Mouse (Mus musculus) lung, embryonic 14.5 days (tissue): ENCODE results near the gene Stat5b. TPM values are rescaled to one million over a fixed set of nuclear protein-coding genes. Genes with fewer than 3 reads are reported as not detected.

Source experiments
- ATAC-seq: fragments of 200-750 bp; cut with Nextera tagmentation; 2 replicates; pipeline ENCODE4 v1.8.0; 2017; ENCODE audit warnings: mild to moderate bottlenecking, moderate TSS enrichment, moderate library complexity; ENCODE audit not compliant: insufficient read depth
- DNase-seq: peaks from one replicate; pipeline ENCODE4 v3.0.0-alpha.2; 2015
- H3K27ac ChIP-seq: fragments of 300-500 bp; sonication (generic); 2 replicates; pipeline ENCODE4 v1.5.1; 2014; ENCODE audit warnings: low read depth, mild to moderate bottlenecking, moderate library complexity
- H3K27me3 ChIP-seq: fragments of 300-500 bp; sonication (generic); 2 replicates; pipeline ENCODE4 v1.6.1; 2014; ENCODE audit warnings: low read length, control low read depth; ENCODE audit not compliant: insufficient read depth
- H3K36me3 ChIP-seq: fragments of 300-500 bp; sonication (generic); 2 replicates; pipeline ENCODE4 v1.6.1; 2014; ENCODE audit warnings: control low read depth; ENCODE audit not compliant: insufficient read depth
- H3K4me1 ChIP-seq: fragments of 300-500 bp; sonication (generic); 2 replicates; pipeline ENCODE4 v1.6.1; 2014; ENCODE audit warnings: antibody characterized with exemption, control low read depth; ENCODE audit not compliant: insufficient read depth
- H3K4me2 ChIP-seq: fragments of 300-500 bp; sonication (generic); 2 replicates; pipeline ENCODE4 v1.6.1; 2014; ENCODE audit warnings: mild to moderate bottlenecking
- H3K4me3 ChIP-seq: fragments of 300-500 bp; sonication (generic); 2 replicates; pipeline ENCODE4 v1.5.1; 2014; ENCODE audit warnings: low read depth, low read length
- H3K9ac ChIP-seq: fragments of 300-500 bp; sonication (generic); 2 replicates; pipeline ENCODE4 v1.6.1; 2014
- H3K9me3 ChIP-seq: fragments of 300-500 bp; sonication (generic); 2 replicates; pipeline ENCODE4 v1.6.1; 2016; ENCODE audit warnings: low read depth, low read length, control low read depth
- CTCF ChIP-seq: IDR thresholded peaks from 2 replicates; pipeline ENCODE4 v1.5.1; 2016; ENCODE audit warnings: antibody characterized with exemption, low read depth
- WGBS: fragments of 180-500 bp; shearing (Covaris S2); extraction: QIAGEN DNeasy Blood & Tissue Kit; methylation state at CpG from one replicate; pipeline ENCODE4 v1.1.7; 2014; 5-methylcytosine and 5-hydroxymethylcytosine counted together
- polyA plus RNA-seq: library from polyadenylated mRNA; unstranded; fragments of >200 nt; fragmentation: Nextera tagmentation; extraction: Ambion mirVana; gene quantifications from 2 replicates; pipeline ENCODE4 v1.2.1, GENCODE M21; 2014

Stat5b gene
- polyA plus RNA-seq, 1 experiment from 2014 or later = 26.6 TPM

GRCm38 (mm10) chr11:100840866-100841265 lies 9.7 kb downstream of the Stat5b start:
- H3K4me1 ChIP-seq = no peaks in the 10 kb centered on the region
- no peaks in the 10 kb centered on the region for H3K36me3 ChIP-seq
- no peak overlapping the region for H3K4me2 ChIP-seq
- TF ChIP-seq CTCF = no peak
- peaks cover 4% of the 10 kb centered on the region; the same call in 1 of the 2 replicates for H3K9me3 ChIP-seq
- no peak for ATAC-seq
- DNase-seq = peak; percentile 51
- 61% methylated on average over 12 of the region's 12 CpGs for WGBS
- H3K9ac ChIP-seq = no peak overlapping the region
- peak overlapping the region; percentile 12; the same call in 1 of the 2 replicates for H3K27ac ChIP-seq
- no peaks in the 10 kb centered on the region for H3K27me3 ChIP-seq
- no peak overlapping the region for H3K4me3 ChIP-seq

- no peaks in the 10 kb centered on the region for H3K4me1 ChIP-seq
- no peak overlapping the region for H3K4me3 ChIP-seq
- WGBS = 54% methylated on average over 8 of the region's 8 CpGs
- ATAC-seq (no peak), DNase-seq (no peak)
- TF ChIP-seq CTCF = no peak
- no peaks in the 10 kb centered on the region for H3K36me3 ChIP-seq
- peaks cover 4% of the 10 kb centered on the region; the same call in 1 of the 2 replicates for H3K9me3 ChIP-seq
- no peak overlapping the region for H3K4me2 ChIP-seq
- no peak overlapping the region for H3K9ac ChIP-seq
- no peak overlapping the region for H3K27ac ChIP-seq
- H3K27me3 ChIP-seq = no peaks in the 10 kb centered on the region
Measured at GRCm38 (mm10) chr11:100839523-100839922, 11.0 kb downstream of the Stat5b start.

GRCm38 (mm10) chr11:100838894-100839293 lies 11.6 kb downstream of the Stat5b start:
- no peaks in the 10 kb centered on the region for H3K36me3 ChIP-seq
- ATAC-seq = no peak
- H3K27ac ChIP-seq = no peak overlapping the region
- no peak for DNase-seq
- H3K9me3 ChIP-seq = peaks cover 4% of the 10 kb centered on the region; the same call in 1 of the 2 replicates
- no peak overlapping the region for H3K9ac ChIP-seq
- no peaks in the 10 kb centered on the region for H3K4me1 ChIP-seq
- TF ChIP-seq CTCF = no peak
- H3K4me3 ChIP-seq = no peak overlapping the region
- H3K4me2 ChIP-seq = no peak overlapping the region
- no peaks in the 10 kb centered on the region for H3K27me3 ChIP-seq
- 90% methylated on average over 9 of the region's 9 CpGs for WGBS

GRCm38 (mm10) chr11:100836923-100837702 lies 13.4 kb downstream of the Stat5b start:
- H3K9ac ChIP-seq = no peak overlapping the region
- ATAC-seq (no peak), DNase-seq (no peak)
- no peak overlapping the region for H3K4me2 ChIP-seq
- no peaks in the 10 kb centered on the region for H3K4me1 ChIP-seq
- WGBS = 63% methylated on average over 9 of the region's 9 CpGs
- no peak overlapping the region for H3K4me3 ChIP-seq
- no peaks in the 10 kb centered on the region for H3K27me3 ChIP-seq
- H3K9me3 ChIP-seq = peaks cover 4% of the 10 kb centered on the region; the same call in 1 of the 2 replicates
- H3K36me3 ChIP-seq = no peaks in the 10 kb centered on the region
- H3K27ac ChIP-seq = no peak overlapping the region
- peak; percentile 60 for TF ChIP-seq CTCF

GRCm38 (mm10) chr11:100833466-100833865 lies 17.1 kb downstream of the Stat5b start:
- Histone ChIP-seq H3K9ac (no peak overlapping the region), H3K27me3 (no peaks in the 10 kb centered on the region), H3K4me1 (no peaks in the 10 kb centered on the region), H3K4me3 (no peak overlapping the region), H3K9me3 (peaks cover 4% of the 10 kb centered on the region; the same call in 1 of the 2 replicates), H3K4me2 (no peak overlapping the region), H3K36me3 (no peaks in the 10 kb centered on the region), H3K27ac (no peak overlapping the region)
- TF ChIP-seq CTCF = peak; percentile 49
- 60% methylated on average over 7 of the region's 7 CpGs for WGBS
- DNase-seq (no peak), ATAC-seq (no peak)

- H3K4me3 ChIP-seq = no peak overlapping the region
- no peaks in the 10 kb centered on the region for H3K4me1 ChIP-seq
- no peak overlapping the region for H3K27ac ChIP-seq
- DNase-seq (no peak), ATAC-seq (no peak)
- H3K9me3 ChIP-seq = no peaks in the 10 kb centered on the region
- H3K9ac ChIP-seq = no peak overlapping the region
- no peaks in the 10 kb centered on the region for H3K36me3 ChIP-seq
- no peak overlapping the region for H3K4me2 ChIP-seq
- no peak for TF ChIP-seq CTCF
- WGBS = 78% methylated on average over 10 of the region's 10 CpGs
- no peaks in the 10 kb centered on the region for H3K27me3 ChIP-seq
Measured at GRCm38 (mm10) chr11:100831396-100831795, 19.1 kb downstream of the Stat5b start.

GRCm38 (mm10) chr11:100829691-100830090 lies 20.8 kb downstream of the Stat5b start:
- H3K27ac ChIP-seq = no peak overlapping the region
- no peaks in the 10 kb centered on the region for H3K9me3 ChIP-seq
- H3K4me1 ChIP-seq = no peaks in the 10 kb centered on the region
- H3K36me3 ChIP-seq = no peaks in the 10 kb centered on the region
- no peak for TF ChIP-seq CTCF
- H3K4me3 ChIP-seq = no peak overlapping the region
- H3K4me2 ChIP-seq = no peak overlapping the region
- H3K9ac ChIP-seq = no peak overlapping the region
- no peaks in the 10 kb centered on the region for H3K27me3 ChIP-seq
- 76% methylated on average over 12 of the region's 12 CpGs for WGBS
- ATAC-seq = no peak
- DNase-seq = no peak
